Mouse (Mus musculus): ENCODE measurements around the gene Zfp185.
"Not testable (repeated sequence)": the region's sequence is repeated elsewhere in the genome, so short reads cannot be mapped to it uniquely, and the experiment has no call there.

The Zfp185 gene

GRCm38 (mm10) chrX:73062323-73062722 is 75.2 kb downstream of the Zfp185 start:
- no peak for DNase-seq (ENCODE audit: low spot score in 2 of 2)

GRCm38 (mm10) chrX:73063512-73064414 is 76.6 kb downstream of the Zfp185 start:
- no peak for DNase-seq (ENCODE audit: low spot score in 2 of 2)

- DNase-seq (ENCODE audit: low spot score in 2 of 2), result no peak
Observed at GRCm38 (mm10) chrX:73064415-73064793, 77.3 kb downstream of the Zfp185 start, which contains the start of gene Pnma3. Pnma3 (plus strand) TSS chrX:73064787.

- DNase-seq (ENCODE audit: low spot score in 2 of 2), result not testable (repeated sequence)
Observed at GRCm38 (mm10) chrX:73066765-73067312, 79.7 kb downstream of the Zfp185 start.

Measured in spleen, postnatal 14 days (tissue).